Mouse (Mus musculus) testis, adult 2 months (tissue): ENCODE results near the gene Olfr520.

ENCODE experiments used
- CTCF ChIP-seq: fragments of 200-500 bp; IDR thresholded peaks from 2 replicates; pipeline ENCODE4 v1.5.1; 2012; ENCODE audit warnings: low read depth, mild to moderate bottlenecking, inconsistent platforms, low read length, moderate library complexity; ENCODE audit not compliant: control insufficient read depth, insufficient read depth, insufficient replicate concordance
- POLR2A ChIP-seq: fragments of 200-500 bp; IDR thresholded peaks from 2 replicates; pipeline ENCODE4 v1.6.1; 2012; ENCODE audit warnings: low read depth, mild to moderate bottlenecking, inconsistent platforms, low read length, moderate library complexity; ENCODE audit not compliant: control insufficient read depth

GRCm38 (mm10) chr7:99783421-99783820, 53.3 kb downstream of the Olfr520 start:
- TF ChIP-seq CTCF (no peak), POLR2A (no peak)
